Mouse (Mus musculus): Measurements from ENCODE around the gene Pin1. TPM values are rescaled to one million over a fixed set of nuclear protein-coding genes. Genes with fewer than 3 reads are reported as not detected.

Gene Pin1
- polyA plus RNA-seq, 1 experiment from 2014 or later = 73.3 TPM

DNA sequence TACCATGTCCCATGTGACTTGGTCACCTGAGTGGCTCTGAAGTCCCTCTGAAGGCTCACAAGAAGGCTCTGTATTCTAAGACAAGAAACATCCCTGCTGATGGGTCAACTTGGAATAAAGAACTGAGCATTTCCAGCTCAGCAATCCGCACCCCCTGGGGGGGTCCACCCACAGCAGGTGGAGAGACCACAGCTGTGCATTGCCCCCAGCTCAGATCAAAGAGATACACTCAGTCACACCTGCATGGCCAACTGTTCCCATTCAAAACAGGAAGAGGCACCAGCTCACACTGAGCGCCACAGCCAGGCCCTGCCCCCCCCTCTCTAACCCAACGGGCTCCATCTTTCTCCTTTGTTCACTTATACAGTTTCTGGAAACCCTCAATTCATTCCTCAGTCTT is 15.6 kb upstream of the Pin1 start:
- WGBS = 86% methylated on average over 3 of the region's 3 CpGs
- no peaks in the 10 kb centered on the region for H3K27me3 ChIP-seq (replicated peaks; ENCODE audit: control insufficient read depth, insufficient read depth, low read length)
- H3K4me3 ChIP-seq (ENCODE audit: low read depth, low read length) = no peak overlapping the region
- H3K27ac ChIP-seq (ENCODE audit: low read depth, low read length) = no peak overlapping the region
- H3K9me3 ChIP-seq (replicated peaks; ENCODE audit: control insufficient read depth, low read length) = no peaks in the 10 kb centered on the region
- peaks cover 21% of the 10 kb centered on the region for H3K36me3 ChIP-seq (ENCODE audit: control insufficient read depth, insufficient read depth, low read length)
- ATAC-seq = no peak
- DNase-seq (ENCODE audit: low spot score) = no peak
- no peak overlapping the region for H3K4me2 ChIP-seq (ENCODE audit: low read length)
- H3K9ac ChIP-seq (ENCODE audit: low read length) = no peak overlapping the region
- H3K4me1 ChIP-seq (ENCODE audit: control insufficient read depth, insufficient read depth, low read length) = peaks cover 5% of the 10 kb centered on the region

- no peak overlapping the region for H3K4me2 ChIP-seq (ENCODE audit: low read length)
- DNase-seq (ENCODE audit: low spot score) = no peak
- H3K4me3 ChIP-seq (ENCODE audit: low read depth, low read length) = no peak overlapping the region
- H3K4me1 ChIP-seq (ENCODE audit: control insufficient read depth, insufficient read depth, low read length) = peaks cover 11% of the 10 kb centered on the region
- 87% methylated on average over 2 of the region's 2 CpGs for whole genome bisulfite sequencing
- no peak for ATAC-seq
- no peaks in the 10 kb centered on the region for H3K9me3 ChIP-seq (replicated peaks; ENCODE audit: control insufficient read depth, low read length)
- peaks cover 21% of the 10 kb centered on the region for H3K36me3 ChIP-seq (ENCODE audit: control insufficient read depth, insufficient read depth, low read length)
- no peak overlapping the region for H3K9ac ChIP-seq (ENCODE audit: low read length)
- H3K27ac ChIP-seq (ENCODE audit: low read depth, low read length) = no peak overlapping the region
- H3K27me3 ChIP-seq (replicated peaks; ENCODE audit: control insufficient read depth, insufficient read depth, low read length) = no peaks in the 10 kb centered on the region
Observed at GRCm38 (mm10) chr9:20636790-20637189, 15.1 kb upstream of the Pin1 start.

- Histone ChIP-seq H3K4me2 (ENCODE audit: low read length) (no peak overlapping the region), H3K27ac (ENCODE audit: low read depth, low read length) (no peak overlapping the region), H3K4me3 (ENCODE audit: low read depth, low read length) (no peak overlapping the region), H3K9ac (ENCODE audit: low read length) (no peak overlapping the region), H3K9me3 (replicated peaks; ENCODE audit: control insufficient read depth, low read length) (no peaks in the 10 kb centered on the region), H3K36me3 (ENCODE audit: control insufficient read depth, insufficient read depth, low read length) (peaks cover 21% of the 10 kb centered on the region), H3K27me3 (replicated peaks; ENCODE audit: control insufficient read depth, insufficient read depth, low read length) (no peaks in the 10 kb centered on the region), H3K4me1 (ENCODE audit: control insufficient read depth, insufficient read depth, low read length) (peaks cover 15% of the 10 kb centered on the region)
- DNase-seq (ENCODE audit: low spot score) (no peak), ATAC-seq (no peak)
- 97% methylated on average over 19 of the region's 19 CpGs for WGBS
Observed at GRCm38 (mm10) chr9:20638552-20638951, 13.3 kb upstream of the Pin1 start.

- ATAC-seq (no peak), DNase-seq (ENCODE audit: low spot score) (no peak)
- no peak overlapping the region for H3K4me3 ChIP-seq (ENCODE audit: low read depth, low read length)
- H3K36me3 ChIP-seq (ENCODE audit: control insufficient read depth, insufficient read depth, low read length) = peaks cover 21% of the 10 kb centered on the region
- H3K4me2 ChIP-seq (ENCODE audit: low read length) = no peak overlapping the region
- no peak overlapping the region for H3K9ac ChIP-seq (ENCODE audit: low read length)
- 91% methylated on average over 4 of the region's 4 CpGs for WGBS
- no peaks in the 10 kb centered on the region for H3K9me3 ChIP-seq (replicated peaks; ENCODE audit: control insufficient read depth, low read length)
- H3K4me1 ChIP-seq (ENCODE audit: control insufficient read depth, insufficient read depth, low read length) = peaks cover 19% of the 10 kb centered on the region
- H3K27ac ChIP-seq (ENCODE audit: low read depth, low read length) = no peak overlapping the region
- no peaks in the 10 kb centered on the region for H3K27me3 ChIP-seq (replicated peaks; ENCODE audit: control insufficient read depth, insufficient read depth, low read length)
Observed at GRCm38 (mm10) chr9:20639486-20639885, 12.4 kb upstream of the Pin1 start.

GRCm38 (mm10) chr9:20641501-20641900 is 10.4 kb upstream of the Pin1 start:
- no peak overlapping the region for H3K27ac ChIP-seq (ENCODE audit: low read depth, low read length)
- H3K4me2 ChIP-seq (ENCODE audit: low read length) = peak overlapping the region; percentile 100

DNA sequence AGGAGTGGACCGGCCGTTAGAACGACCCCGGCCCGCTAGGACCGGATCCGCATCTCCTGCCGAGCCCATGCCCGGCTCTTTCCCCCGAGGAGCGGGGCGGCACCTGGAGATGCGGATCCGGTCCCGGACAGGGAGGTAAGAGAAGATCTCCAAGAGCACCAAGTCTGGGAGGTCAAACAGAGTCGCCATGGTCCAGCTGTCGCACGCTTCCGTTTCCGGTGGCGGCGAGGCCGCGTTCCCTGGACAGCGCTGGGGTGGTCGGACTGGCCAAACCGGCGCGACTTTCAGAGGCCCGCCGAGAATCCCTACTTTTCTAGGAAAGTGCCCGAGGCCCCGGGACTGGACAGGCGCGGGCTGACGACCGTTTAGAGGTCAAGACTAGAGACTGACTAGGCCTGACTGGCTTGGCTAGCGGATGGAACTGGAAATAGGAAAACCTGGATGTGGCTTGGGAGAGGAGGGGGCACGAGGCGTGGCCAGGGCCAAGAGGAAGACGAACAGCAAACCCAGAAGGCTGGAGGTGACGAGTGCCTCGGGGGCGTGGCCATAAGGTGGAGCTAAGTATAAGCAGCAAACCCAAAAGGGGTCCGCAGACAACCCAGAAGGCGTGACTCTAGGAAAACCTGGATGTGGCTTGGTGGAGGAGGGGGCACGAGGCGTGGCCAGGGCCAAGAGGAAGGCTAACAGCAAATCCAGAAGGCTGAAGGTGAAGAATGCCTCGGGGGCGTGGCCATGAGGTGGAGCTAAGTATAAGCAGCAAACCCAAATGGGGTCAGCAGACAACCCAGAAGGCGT is 9.6 kb upstream of the Pin1 start, which contains the start of gene Ubl5:
TSS of gene Ubl5 (plus strand) at position 778 of the 795 bp plus-strand sequence.
- H3K9me3 ChIP-seq (replicated peaks; ENCODE audit: control insufficient read depth, low read length) = no peaks in the 10 kb centered on the region
- H3K27ac ChIP-seq (ENCODE audit: low read depth, low read length) = peak within 1 kb of the TSS; percentile 84
- no peaks in the 10 kb centered on the region for H3K27me3 ChIP-seq (replicated peaks; ENCODE audit: control insufficient read depth, insufficient read depth, low read length)
- H3K4me1 ChIP-seq (ENCODE audit: control insufficient read depth, insufficient read depth, low read length) = peaks cover 22% of the 10 kb centered on the region
- under 1% methylated on average over 51 of the region's 51 CpGs for WGBS
- peak within 1 kb of the TSS; percentile 100 for H3K4me2 ChIP-seq (ENCODE audit: low read length)
- peak; percentile 95 for DNase-seq (ENCODE audit: low spot score)
- peak within 1 kb of the TSS; percentile 87 for H3K9ac ChIP-seq (ENCODE audit: low read length)
- ATAC-seq = peak; percentile 84
- peak within 1 kb of the TSS; percentile 86 for H3K4me3 ChIP-seq (ENCODE audit: low read depth, low read length)
- peaks cover 27% of the 10 kb centered on the region for H3K36me3 ChIP-seq (ENCODE audit: control insufficient read depth, insufficient read depth, low read length)

More at GRCm38 (mm10) chr9:20641501-20641900, 10.4 kb upstream of the Pin1 start:
- Histone ChIP-seq H3K9me3 (replicated peaks; ENCODE audit: control insufficient read depth, low read length) (no peaks in the 10 kb centered on the region), H3K4me1 (ENCODE audit: control insufficient read depth, insufficient read depth, low read length) (peaks cover 22% of the 10 kb centered on the region), H3K36me3 (ENCODE audit: control insufficient read depth, insufficient read depth, low read length) (peaks cover 28% of the 10 kb centered on the region), H3K9ac (ENCODE audit: low read length) (peak overlapping the region; percentile 87), H3K27me3 (replicated peaks; ENCODE audit: control insufficient read depth, insufficient read depth, low read length) (no peaks in the 10 kb centered on the region), H3K4me3 (ENCODE audit: low read depth, low read length) (peak overlapping the region; percentile 86)
- 31% methylated on average over 6 of the region's 6 CpGs for WGBS
- ATAC-seq = no peak
- no peak for DNase-seq (ENCODE audit: low spot score)

DNA sequence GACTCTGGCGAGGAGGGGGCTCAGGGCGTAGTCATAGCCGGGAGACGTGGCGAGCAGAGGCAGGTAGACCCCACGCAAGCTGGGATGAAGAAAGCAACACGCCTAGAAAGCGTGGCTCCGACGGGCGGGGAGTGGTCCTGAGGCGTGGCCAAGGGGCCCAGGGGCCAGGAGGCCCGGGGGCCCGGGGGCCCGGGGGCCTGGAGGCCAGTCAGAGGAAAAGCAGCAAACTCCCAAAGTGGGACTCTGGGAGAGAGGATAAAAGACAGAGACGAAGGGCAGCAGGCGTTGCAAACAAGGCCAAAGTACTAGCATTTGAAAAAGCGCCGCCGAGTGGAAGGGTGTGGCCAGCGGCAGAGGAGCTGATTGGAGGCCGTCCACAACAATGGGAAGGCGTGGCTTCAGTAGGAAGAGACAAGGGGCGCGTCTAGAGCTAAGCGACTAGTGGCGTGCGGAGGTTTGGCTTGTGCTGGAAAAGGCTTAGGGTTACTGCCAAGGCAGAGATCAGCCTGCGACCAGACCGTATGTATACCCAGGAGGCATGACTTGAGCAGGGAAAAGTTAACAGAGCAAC is 8.9 kb upstream of the Pin1 start:
- WGBS = under 1% methylated on average over 30 of the region's 30 CpGs
- Histone ChIP-seq H3K27ac (ENCODE audit: low read depth, low read length) (peak overlapping the region; percentile 84), H3K9me3 (replicated peaks; ENCODE audit: control insufficient read depth, low read length) (no peaks in the 10 kb centered on the region), H3K4me2 (ENCODE audit: low read length) (peak overlapping the region; percentile 100), H3K9ac (ENCODE audit: low read length) (peak overlapping the region; percentile 87), H3K4me3 (ENCODE audit: low read depth, low read length) (peak overlapping the region; percentile 86), H3K4me1 (ENCODE audit: control insufficient read depth, insufficient read depth, low read length) (peaks cover 22% of the 10 kb centered on the region), H3K36me3 (ENCODE audit: control insufficient read depth, insufficient read depth, low read length) (peaks cover 30% of the 10 kb centered on the region), H3K27me3 (replicated peaks; ENCODE audit: control insufficient read depth, insufficient read depth, low read length) (no peaks in the 10 kb centered on the region)
- DNase-seq (ENCODE audit: low spot score) (peak; percentile 93), ATAC-seq (peak; percentile 86)

GRCm38 (mm10) chr9:20643781-20644180 is 8.1 kb upstream of the Pin1 start:
- 11% methylated on average over 13 of the region's 13 CpGs for WGBS
- Histone ChIP-seq H3K9me3 (replicated peaks; ENCODE audit: control insufficient read depth, low read length) (no peaks in the 10 kb centered on the region), H3K4me3 (ENCODE audit: low read depth, low read length) (peak overlapping the region; percentile 86), H3K4me1 (ENCODE audit: control insufficient read depth, insufficient read depth, low read length) (peaks cover 22% of the 10 kb centered on the region), H3K36me3 (ENCODE audit: control insufficient read depth, insufficient read depth, low read length) (peaks cover 30% of the 10 kb centered on the region), H3K27ac (ENCODE audit: low read depth, low read length) (no peak overlapping the region), H3K27me3 (replicated peaks; ENCODE audit: control insufficient read depth, insufficient read depth, low read length) (no peaks in the 10 kb centered on the region), H3K9ac (ENCODE audit: low read length) (peak overlapping the region; percentile 87), H3K4me2 (ENCODE audit: low read length) (peak overlapping the region; percentile 100)
- DNase-seq (ENCODE audit: low spot score) = no peak
- ATAC-seq = no peak
